Mouse (Mus musculus): ENCODE results near the gene Triap1. TPM values are rescaled to one million over a fixed set of nuclear protein-coding genes. Genes with fewer than 3 reads are reported as not detected.
"Not testable (repeated sequence)": the region's sequence is repeated elsewhere in the genome, so short reads cannot be mapped to it uniquely, and the experiment has no call there.

Triap1 gene
- total and polyA plus RNA-seq, 3 experiments, result 59.2 to 63.2 TPM; not detected in 1

- H3K4me3 ChIP-seq (ENCODE audit: control insufficient read depth in 1 of 2, insufficient read depth in 1 of 2, low read depth in 2 of 2, low read length in 2 of 2), result no peak overlapping the region
- H3K36me3 ChIP-seq (ENCODE audit: control insufficient read depth in 1 of 2, insufficient read depth in 2 of 2, low read length in 2 of 2), result no peaks in the 10 kb centered on the region
- no peaks in the 10 kb centered on the region for H3K4me1 ChIP-seq (ENCODE audit: control insufficient read depth in 1 of 2, insufficient read depth in 2 of 2, low read length in 2 of 2)
- DNase-seq (ENCODE audit: low read depth, low spot score), result no peak
- no peaks in the 10 kb centered on the region for H3K79me2 ChIP-seq (ENCODE audit: control insufficient read depth, insufficient read depth, low read length, poor library complexity)
- peak; percentile 68 for TF ChIP-seq ZNF384 (IDR thresholded peaks at IDR 0.05; ENCODE audit: low read depth, low read length)
- no peak for TF ChIP-seq NELFE (IDR thresholded peaks at IDR 0.05; ENCODE audit: low read depth, low read length)
- TF ChIP-seq SIN3A (IDR thresholded peaks at IDR 0.05; ENCODE audit: low read length), result no peak
- TF ChIP-seq POLR2AphosphoS2 (IDR thresholded peaks at IDR 0.05; ENCODE audit: low read length), result no peak
- no peak for TF ChIP-seq RAD21 (IDR thresholded peaks at IDR 0.05; ENCODE audit: low read depth, low read length)
- TF ChIP-seq MAFK (IDR thresholded peaks at IDR 0.05; ENCODE audit: borderline replicate concordance, low read depth, low read length), result no peak
- H3K9ac ChIP-seq (ENCODE audit: control insufficient read depth, low read depth, low read length, poor library complexity, severe bottlenecking), result no peak overlapping the region
- H3K27ac ChIP-seq (ENCODE audit: control insufficient read depth, low read depth, low read length), result no peak overlapping the region
- no peaks in the 10 kb centered on the region for H3K27me3 ChIP-seq (ENCODE audit: control insufficient read depth in 1 of 2, insufficient read depth in 2 of 2, low read length in 2 of 2)
- no peaks in the 10 kb centered on the region for H3K9me3 ChIP-seq (replicated peaks; ENCODE audit: insufficient read depth, low read length)
Observed at GRCm38 (mm10) chr5:115374204-115374820, 33.3 kb downstream of the Triap1 start.

GRCm38 (mm10) chr5:115375436-115375835 is 34.4 kb downstream of the Triap1 start:
- no peaks in the 10 kb centered on the region for H3K79me2 ChIP-seq (ENCODE audit: control insufficient read depth, insufficient read depth, low read length, poor library complexity)
- H3K4me1 ChIP-seq (ENCODE audit: control insufficient read depth in 1 of 2, insufficient read depth in 2 of 2, low read length in 2 of 2), result no peaks in the 10 kb centered on the region
- DNase-seq (ENCODE audit: low read depth, low spot score), result peak; percentile 57
- no peak overlapping the region for H3K4me3 ChIP-seq (ENCODE audit: control insufficient read depth in 1 of 2, insufficient read depth in 1 of 2, low read depth in 2 of 2, low read length in 2 of 2)
- H3K27me3 ChIP-seq (ENCODE audit: control insufficient read depth in 1 of 2, insufficient read depth in 2 of 2, low read length in 2 of 2), result no peaks in the 10 kb centered on the region
- TF ChIP-seq SMC3 (IDR thresholded peaks at IDR 0.05; ENCODE audit: low read depth, low read length) (peak; percentile 39), EP300 (IDR thresholded peaks at IDR 0.05; ENCODE audit: low read depth in 1 of 2, low read length in 2 of 2) (no peak), CTCF (IDR thresholded peaks at IDR 0.05 in 2 of 3, conservative IDR thresholded peaks at IDR 0.05 in 1 of 3; ENCODE audit: control insufficient read depth in 1 of 3, insufficient read depth in 1 of 3, low read depth in 2 of 3, low read length in 3 of 3, poor library complexity in 1 of 3, severe bottlenecking in 1 of 3) (peak in 2 of 3 experiments; percentile 44 to 47; a peak in 5 of 6 replicates), GATA1 (IDR thresholded peaks at IDR 0.05; ENCODE audit: low read depth, low read length) (no peak), RAD21 (IDR thresholded peaks at IDR 0.05; ENCODE audit: low read depth, low read length) (peak; percentile 22; the same call in 1 of the 2 replicates), MYB (IDR thresholded peaks at IDR 0.05; ENCODE audit: low read depth, low read length) (no peak)
- H3K27ac ChIP-seq (ENCODE audit: control insufficient read depth, low read depth, low read length), result no peak overlapping the region
- H3K9me3 ChIP-seq (replicated peaks; ENCODE audit: insufficient read depth, low read length), result no peaks in the 10 kb centered on the region
- H3K36me3 ChIP-seq (ENCODE audit: control insufficient read depth in 1 of 2, insufficient read depth in 2 of 2, low read length in 2 of 2), result no peaks in the 10 kb centered on the region
- H3K9ac ChIP-seq (ENCODE audit: control insufficient read depth, low read depth, low read length, poor library complexity, severe bottlenecking), result no peak overlapping the region

DNA sequence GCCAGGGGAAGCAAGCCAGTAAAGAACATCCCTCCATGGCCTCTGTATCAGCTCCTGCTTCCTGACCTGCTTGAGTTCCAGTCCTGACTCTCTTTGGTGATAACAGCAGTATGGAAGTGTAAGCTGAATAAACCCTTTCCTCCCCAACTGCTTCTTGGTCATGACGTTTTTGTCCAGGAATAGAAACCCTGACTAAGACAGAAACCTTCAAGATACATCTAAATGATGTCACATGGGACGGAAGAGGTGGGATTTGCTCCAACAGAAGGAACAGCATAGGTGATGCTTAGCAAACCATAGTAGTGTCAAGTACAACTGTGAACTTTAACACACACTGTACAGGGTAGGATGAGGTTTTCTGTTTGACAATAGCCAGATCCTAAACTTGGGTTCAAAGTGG is 37.9 kb downstream of the Triap1 start:
- not testable (repeated sequence) for H3K9ac ChIP-seq (ENCODE audit: control insufficient read depth, low read depth, low read length, poor library complexity, severe bottlenecking); H3K4me3 ChIP-seq (ENCODE audit: control insufficient read depth in 1 of 2, insufficient read depth in 1 of 2, low read depth in 2 of 2, low read length in 2 of 2); H3K4me1 ChIP-seq (ENCODE audit: control insufficient read depth in 1 of 2, insufficient read depth in 2 of 2, low read length in 2 of 2); H3K36me3 ChIP-seq (ENCODE audit: control insufficient read depth in 1 of 2, insufficient read depth in 2 of 2, low read length in 2 of 2); H3K27ac ChIP-seq (ENCODE audit: control insufficient read depth, low read depth, low read length); H3K27me3 ChIP-seq (ENCODE audit: control insufficient read depth in 1 of 2, insufficient read depth in 2 of 2, low read length in 2 of 2); DNase-seq (ENCODE audit: low read depth, low spot score); H3K9me3 ChIP-seq (replicated peaks; ENCODE audit: insufficient read depth, low read length); H3K79me2 ChIP-seq (ENCODE audit: control insufficient read depth, insufficient read depth, low read length, poor library complexity)
